Mouse (Mus musculus): ENCODE measurements at regions not wholly inside any gene's neighbourhood (a gene's known extent, or its start where the extent isn't known, plus 50 kb on each side); places are given as distances from the start of the nearest gene placed in this dataset.

DNA sequence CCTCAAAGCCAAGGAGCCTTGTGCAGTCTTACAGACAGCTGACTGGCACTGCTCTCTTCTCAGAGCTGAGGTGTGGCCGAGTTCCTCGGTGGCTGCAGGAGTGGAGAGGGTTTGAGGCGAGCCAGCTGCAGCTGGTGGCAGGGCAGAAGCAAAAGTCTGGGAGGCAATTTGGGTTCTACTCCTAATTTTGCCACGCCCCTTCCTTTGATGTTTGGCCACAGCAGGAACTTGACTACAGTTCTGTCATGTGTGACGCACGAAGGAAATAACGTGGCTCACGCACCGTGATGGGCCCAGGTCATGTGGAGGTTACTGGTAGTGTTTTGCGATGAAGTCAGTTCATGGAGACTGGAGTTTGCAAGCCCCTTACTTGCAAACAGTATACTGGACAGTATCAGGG lies 116.9 kb upstream of the Prickle1 start:
- Histone ChIP-seq H3K36me3 (ENCODE audit: control insufficient read depth, insufficient read depth, low read length) (no peaks in the 10 kb centered on the region), H3K4me2 (ENCODE audit: low read length) (no peak overlapping the region), H3K4me3 (replicated peaks; ENCODE audit: low read depth, low read length) (no peak overlapping the region), H3K9me3 (ENCODE audit: control insufficient read depth, low read length) (no peaks in the 10 kb centered on the region), H3K9ac (replicated peaks; ENCODE audit: low read length) (no peak overlapping the region), H3K27me3 (ENCODE audit: control insufficient read depth, insufficient read depth, low read length) (no peaks in the 10 kb centered on the region), H3K4me1 (ENCODE audit: control insufficient read depth, insufficient read depth, low read length) (no peaks in the 10 kb centered on the region), H3K27ac (replicated peaks; ENCODE audit: low read depth, low read length) (no peak overlapping the region)
- ATAC-seq (ENCODE audit: low FRiP score, low TSS enrichment) (no peak), DNase-seq (no peak)
- WGBS: 84% methylated on average over 10 of the region's 10 CpGs

DNA sequence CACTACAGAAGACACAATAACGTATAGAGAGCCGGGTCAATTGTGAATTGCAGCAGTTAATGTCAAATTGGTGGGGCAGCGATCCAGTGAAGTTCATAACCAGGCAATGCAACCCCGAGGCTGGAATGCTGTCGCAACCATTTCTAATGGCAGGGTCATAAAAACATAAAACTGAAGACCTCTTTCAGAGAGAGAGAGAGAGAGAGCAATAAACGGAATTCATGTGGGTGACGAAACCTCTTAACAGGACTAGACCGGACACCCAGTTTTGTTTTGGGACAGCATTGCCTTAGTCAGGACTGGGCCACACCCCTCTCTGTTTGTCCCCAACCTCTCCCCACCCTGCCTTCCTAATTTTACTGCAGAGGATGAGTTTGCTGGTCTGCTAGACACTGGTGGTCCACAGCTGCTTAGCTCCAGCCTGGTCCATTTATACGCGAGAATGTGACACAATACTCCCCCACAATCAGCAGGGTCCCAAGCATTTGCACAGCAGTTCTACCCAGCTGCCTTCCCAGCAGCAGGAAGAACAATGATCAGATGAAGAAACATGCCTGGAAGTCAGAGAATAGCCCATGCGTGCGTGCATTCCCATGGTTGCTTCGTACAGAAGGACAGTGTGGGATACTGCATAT lies 115.6 kb upstream of the Prickle1 start:
- H3K36me3 ChIP-seq (ENCODE audit: control insufficient read depth, insufficient read depth, low read length): no peaks in the 10 kb centered on the region
- 87% methylated on average over 13 of the region's 13 CpGs for WGBS
- no peaks in the 10 kb centered on the region for H3K9me3 ChIP-seq (ENCODE audit: control insufficient read depth, low read length)
- no peak overlapping the region for H3K9ac ChIP-seq (replicated peaks; ENCODE audit: low read length)
- H3K4me1 ChIP-seq (ENCODE audit: control insufficient read depth, insufficient read depth, low read length): no peaks in the 10 kb centered on the region
- H3K27ac ChIP-seq (replicated peaks; ENCODE audit: low read depth, low read length): no peak overlapping the region
- H3K4me2 ChIP-seq (ENCODE audit: low read length): no peak overlapping the region
- ATAC-seq (ENCODE audit: low FRiP score, low TSS enrichment) (no peak), DNase-seq (no peak)
- no peak overlapping the region for H3K4me3 ChIP-seq (replicated peaks; ENCODE audit: low read depth, low read length)
- H3K27me3 ChIP-seq (ENCODE audit: control insufficient read depth, insufficient read depth, low read length): no peaks in the 10 kb centered on the region

DNA sequence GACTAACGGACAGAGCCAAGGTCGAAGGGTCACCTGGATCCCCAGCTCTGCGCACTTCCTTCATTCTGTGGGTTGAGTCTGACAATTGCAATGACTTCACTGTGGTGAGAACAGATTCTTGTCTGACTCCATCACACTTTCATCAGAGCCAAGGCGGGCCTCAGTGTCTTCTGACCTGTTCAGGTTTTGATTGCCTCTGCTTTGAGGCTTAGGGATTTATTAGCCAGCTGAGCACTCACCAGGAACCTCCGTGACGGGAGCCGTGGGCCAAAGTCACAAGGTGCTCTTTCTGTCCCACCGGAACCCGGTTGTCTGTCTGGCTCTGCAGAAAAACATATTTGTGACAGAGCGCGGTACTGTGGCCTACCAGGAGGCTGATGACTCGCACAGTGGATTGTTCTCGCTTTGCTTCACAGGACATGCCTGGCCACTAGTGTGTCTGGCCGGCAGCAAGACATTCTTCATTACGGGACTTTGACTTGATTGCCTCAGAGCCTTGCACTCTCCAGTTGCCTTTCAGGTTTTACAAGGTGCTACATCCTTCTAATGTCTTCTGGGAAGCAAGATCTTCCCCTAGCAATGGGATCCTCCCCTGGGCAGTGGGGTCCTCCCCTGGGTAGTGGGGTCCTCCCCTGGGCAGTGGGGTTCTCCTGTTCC lies 114.9 kb upstream of the Prickle1 start:
- Histone ChIP-seq H3K4me2 (ENCODE audit: low read length) (no peak overlapping the region), H3K9me3 (ENCODE audit: control insufficient read depth, low read length) (no peaks in the 10 kb centered on the region), H3K27ac (replicated peaks; ENCODE audit: low read depth, low read length) (no peak overlapping the region), H3K9ac (replicated peaks; ENCODE audit: low read length) (no peak overlapping the region), H3K36me3 (ENCODE audit: control insufficient read depth, insufficient read depth, low read length) (no peaks in the 10 kb centered on the region), H3K4me1 (ENCODE audit: control insufficient read depth, insufficient read depth, low read length) (no peaks in the 10 kb centered on the region), H3K4me3 (replicated peaks; ENCODE audit: low read depth, low read length) (no peak overlapping the region), H3K27me3 (ENCODE audit: control insufficient read depth, insufficient read depth, low read length) (no peaks in the 10 kb centered on the region)
- no peak for ATAC-seq (ENCODE audit: low FRiP score, low TSS enrichment)
- DNase-seq: no peak
- 94% methylated on average over 15 of the region's 15 CpGs for WGBS

DNA sequence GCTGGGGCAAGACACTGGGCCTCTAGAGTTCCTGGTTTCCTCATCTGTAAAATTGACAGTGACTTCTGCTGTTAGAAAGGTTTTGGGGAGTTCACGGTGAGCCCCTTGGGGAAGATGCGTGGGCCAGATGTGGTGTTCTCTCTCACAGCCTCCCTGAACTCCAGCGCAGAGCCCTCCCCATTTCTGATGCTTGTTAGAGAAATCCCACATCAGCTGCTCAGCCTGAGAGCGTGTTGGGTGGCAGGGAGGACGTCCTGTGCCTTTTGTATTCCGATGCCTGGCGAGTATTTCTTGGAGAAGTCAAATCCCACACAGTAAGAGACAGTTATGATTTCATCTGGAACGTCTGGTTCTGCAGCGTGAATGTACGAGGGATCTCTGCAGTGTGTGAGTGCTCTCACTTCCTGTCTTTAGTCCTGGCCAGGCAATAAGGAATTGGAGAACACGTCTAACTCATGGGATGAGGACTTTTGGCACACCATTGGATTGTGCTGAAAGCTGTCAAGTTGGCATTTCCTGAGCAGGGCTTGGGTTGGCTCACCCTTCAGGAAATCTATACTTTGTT lies 110.8 kb upstream of the Prickle1 start:
- Histone ChIP-seq H3K36me3 (ENCODE audit: control insufficient read depth, insufficient read depth, low read length) (no peaks in the 10 kb centered on the region), H3K9ac (replicated peaks; ENCODE audit: low read length) (no peak overlapping the region), H3K4me1 (ENCODE audit: control insufficient read depth, insufficient read depth, low read length) (no peaks in the 10 kb centered on the region), H3K27me3 (ENCODE audit: control insufficient read depth, insufficient read depth, low read length) (no peaks in the 10 kb centered on the region), H3K4me3 (replicated peaks; ENCODE audit: low read depth, low read length) (no peak overlapping the region), H3K27ac (replicated peaks; ENCODE audit: low read depth, low read length) (no peak overlapping the region), H3K9me3 (ENCODE audit: control insufficient read depth, low read length) (no peaks in the 10 kb centered on the region), H3K4me2 (ENCODE audit: low read length) (no peak overlapping the region)
- DNase-seq (no peak), ATAC-seq (ENCODE audit: low FRiP score, low TSS enrichment) (no peak)
- WGBS: 84% methylated on average over 11 of the region's 11 CpGs

GRCm38 (mm10) chr15:93705651-93706050 lies 110.0 kb upstream of the Prickle1 start:
- H3K4me1 ChIP-seq (ENCODE audit: control insufficient read depth, insufficient read depth, low read length): no peaks in the 10 kb centered on the region
- H3K27ac ChIP-seq (replicated peaks; ENCODE audit: low read depth, low read length): no peak overlapping the region
- H3K9me3 ChIP-seq (ENCODE audit: control insufficient read depth, low read length): no peaks in the 10 kb centered on the region
- no peak overlapping the region for H3K9ac ChIP-seq (replicated peaks; ENCODE audit: low read length)
- H3K27me3 ChIP-seq (ENCODE audit: control insufficient read depth, insufficient read depth, low read length): no peaks in the 10 kb centered on the region
- no peak overlapping the region for H3K4me2 ChIP-seq (ENCODE audit: low read length)
- 88% methylated on average over 4 of the region's 4 CpGs for WGBS
- no peak for ATAC-seq (ENCODE audit: low FRiP score, low TSS enrichment)
- no peak overlapping the region for H3K4me3 ChIP-seq (replicated peaks; ENCODE audit: low read depth, low read length)
- no peaks in the 10 kb centered on the region for H3K36me3 ChIP-seq (ENCODE audit: control insufficient read depth, insufficient read depth, low read length)
- DNase-seq: no peak

DNA sequence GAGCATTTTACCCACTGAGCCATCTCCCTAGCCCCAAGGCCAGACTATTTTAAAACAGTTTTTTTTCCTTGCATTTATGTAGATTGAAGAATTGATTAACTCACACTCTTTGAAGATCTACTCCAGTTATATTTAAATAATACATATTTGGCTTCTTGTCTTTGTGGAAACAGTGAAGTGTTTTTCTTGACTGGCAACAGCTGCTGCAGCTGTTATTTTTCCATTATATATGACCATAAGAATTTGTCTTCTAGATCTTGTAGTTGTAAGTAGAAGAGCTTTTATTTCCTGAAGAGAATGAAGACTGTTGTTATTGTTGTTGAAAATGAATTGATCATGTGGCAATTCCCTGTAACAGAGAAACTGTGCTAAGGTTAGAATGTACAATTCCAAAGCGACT lies 109.4 kb upstream of the Prickle1 start:
- H3K4me3 ChIP-seq (replicated peaks; ENCODE audit: low read depth, low read length): no peak overlapping the region
- ATAC-seq (ENCODE audit: low FRiP score, low TSS enrichment) (no peak), DNase-seq (no peak)
- H3K4me2 ChIP-seq (ENCODE audit: low read length): no peak overlapping the region
- no peaks in the 10 kb centered on the region for H3K27me3 ChIP-seq (ENCODE audit: control insufficient read depth, insufficient read depth, low read length)
- no peaks in the 10 kb centered on the region for H3K36me3 ChIP-seq (ENCODE audit: control insufficient read depth, insufficient read depth, low read length)
- H3K27ac ChIP-seq (replicated peaks; ENCODE audit: low read depth, low read length): no peak overlapping the region
- 87% methylated on average over 1 of the region's 1 CpGs for WGBS
- H3K9me3 ChIP-seq (ENCODE audit: control insufficient read depth, low read length): no peaks in the 10 kb centered on the region
- H3K9ac ChIP-seq (replicated peaks; ENCODE audit: low read length): no peak overlapping the region
- no peaks in the 10 kb centered on the region for H3K4me1 ChIP-seq (ENCODE audit: control insufficient read depth, insufficient read depth, low read length)

GRCm38 (mm10) chr15:93701017-93701416 lies 105.3 kb upstream of the Prickle1 start:
- H3K4me3 ChIP-seq (replicated peaks; ENCODE audit: low read depth, low read length): no peak overlapping the region
- DNase-seq (peak; percentile 45), ATAC-seq (ENCODE audit: low FRiP score, low TSS enrichment) (no peak)
- no peak overlapping the region for H3K9ac ChIP-seq (replicated peaks; ENCODE audit: low read length)
- no peak overlapping the region for H3K4me2 ChIP-seq (ENCODE audit: low read length)
- H3K4me1 ChIP-seq (ENCODE audit: control insufficient read depth, insufficient read depth, low read length): no peaks in the 10 kb centered on the region
- no peaks in the 10 kb centered on the region for H3K27me3 ChIP-seq (ENCODE audit: control insufficient read depth, insufficient read depth, low read length)
- no peaks in the 10 kb centered on the region for H3K36me3 ChIP-seq (ENCODE audit: control insufficient read depth, insufficient read depth, low read length)
- H3K9me3 ChIP-seq (ENCODE audit: control insufficient read depth, low read length): no peaks in the 10 kb centered on the region
- WGBS: 28% methylated on average over 10 of the region's 10 CpGs
- no peak overlapping the region for H3K27ac ChIP-seq (replicated peaks; ENCODE audit: low read depth, low read length)

- no peaks in the 10 kb centered on the region for H3K9me3 ChIP-seq (ENCODE audit: control insufficient read depth, low read length)
- 73% methylated on average over 9 of the region's 9 CpGs for WGBS
- no peaks in the 10 kb centered on the region for H3K4me1 ChIP-seq (ENCODE audit: control insufficient read depth, insufficient read depth, low read length)
- H3K4me3 ChIP-seq (replicated peaks; ENCODE audit: low read depth, low read length): no peak overlapping the region
- H3K4me2 ChIP-seq (ENCODE audit: low read length): no peak overlapping the region
- H3K36me3 ChIP-seq (ENCODE audit: control insufficient read depth, insufficient read depth, low read length): no peaks in the 10 kb centered on the region
- ATAC-seq (ENCODE audit: low FRiP score, low TSS enrichment) (no peak), DNase-seq (peak; percentile 38)
- H3K9ac ChIP-seq (replicated peaks; ENCODE audit: low read length): no peak overlapping the region
- no peak overlapping the region for H3K27ac ChIP-seq (replicated peaks; ENCODE audit: low read depth, low read length)
- no peaks in the 10 kb centered on the region for H3K27me3 ChIP-seq (ENCODE audit: control insufficient read depth, insufficient read depth, low read length)
Observed at GRCm38 (mm10) chr15:93699971-93700370, 104.3 kb upstream of the Prickle1 start.
